In the genomic region with DNA sequence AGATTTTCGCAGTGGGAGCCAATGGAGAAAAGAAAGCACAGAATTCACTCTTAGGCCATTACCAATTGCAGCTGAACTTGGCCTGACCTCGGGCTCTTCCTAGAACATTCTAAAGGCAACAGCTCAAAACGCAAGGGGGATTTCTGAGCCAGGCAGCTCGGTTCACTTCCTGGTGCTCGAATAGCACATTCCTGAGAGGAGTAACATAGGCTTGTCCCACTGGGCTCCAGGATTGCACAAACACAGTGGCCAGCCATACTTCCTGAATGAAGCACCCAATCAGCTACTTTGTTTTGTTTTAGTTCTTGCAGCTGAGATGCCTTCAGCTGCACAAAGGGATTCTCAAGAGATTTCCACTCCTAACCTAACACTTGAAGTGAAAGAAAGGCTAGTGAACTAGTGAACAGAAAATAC, we compare ENCODE assay signal across 8 mouse cellular contexts. TPM values are rescaled to one million over a fixed set of nuclear protein-coding genes. Genes with fewer than 3 reads are reported as not detected.
DNase-seq lines count a peak whose midpoint lies in the region; ATAC-seq and TF ChIP-seq lines count a peak whose summit lies in the region.

No protein-coding gene starts in this region.

- no peaks in the 10 kb centered on the region for H3K27me3 ChIP-seq in forebrain, embryonic 12.5 days
- H3K27me3 ChIP-seq in forebrain, postnatal 0 days (ENCODE audit: insufficient read depth, low read length) = no peaks in the 10 kb centered on the region
- no peaks in the 10 kb centered on the region for H3K27me3 ChIP-seq in embryonic facial prominence, embryonic 11.5 days (ENCODE audit: control insufficient read depth, insufficient read depth, low read length)
- no peaks in the 10 kb centered on the region for H3K27me3 ChIP-seq in limb, embryonic 11.5 days (ENCODE audit: control insufficient read depth, insufficient read depth, low read length)
- no peaks in the 10 kb centered on the region for H3K27me3 ChIP-seq in neural tube, embryonic 13.5 days

- no peak for TF ChIP-seq CTCF in forebrain, postnatal 0 days (IDR thresholded peaks at IDR 0.05; ENCODE audit: low read depth)

- H3K36me3 ChIP-seq in forebrain, embryonic 12.5 days (replicated peaks) = no peaks in the 10 kb centered on the region
- no peaks in the 10 kb centered on the region for H3K36me3 ChIP-seq in forebrain, postnatal 0 days (ENCODE audit: insufficient read depth)
- H3K36me3 ChIP-seq in embryonic facial prominence, embryonic 11.5 days (replicated peaks; ENCODE audit: control insufficient read depth, insufficient read depth, low read depth, low read length) = no peaks in the 10 kb centered on the region
- no peaks in the 10 kb centered on the region for H3K36me3 ChIP-seq in limb, embryonic 11.5 days (ENCODE audit: control insufficient read depth, insufficient read depth, low read length)
- no peaks in the 10 kb centered on the region for H3K36me3 ChIP-seq in neural tube, embryonic 13.5 days

- DNase-seq in forebrain, postnatal 0 days = no peak
- peak; percentile 79 for DNase-seq in embryonic facial prominence, embryonic 11.5 days (ENCODE audit: low spot score)
- peak; percentile 81 to 85 for DNase-seq in heart, postnatal 10 days
- DNase-seq in limb, embryonic 11.5 days (ENCODE audit: low spot score) = peak; percentile 37
- DNase-seq in frontal cortex, postnatal 14 days (ENCODE audit: low spot score in 2 of 2) = no peak
- no peak for DNase-seq in layer of hippocampus, adult 9-10 months (ENCODE audit: low spot score)

- WGBS in forebrain, embryonic 12.5 days = 74% methylated on average over 5 of the region's 5 CpGs
- WGBS in forebrain, postnatal 0 days = 59% methylated on average over 5 of the region's 5 CpGs
- WGBS in embryonic facial prominence, embryonic 11.5 days = 23% methylated on average over 5 of the region's 5 CpGs
- WGBS in limb, embryonic 11.5 days = 50% methylated on average over 5 of the region's 5 CpGs
- WGBS in neural tube, embryonic 13.5 days = 52% methylated on average over 5 of the region's 5 CpGs

- peak overlapping the region; percentile 26; the same call in 1 of the 2 replicates for H3K27ac ChIP-seq in forebrain, embryonic 12.5 days
- no peak overlapping the region for H3K27ac ChIP-seq in forebrain, postnatal 0 days (ENCODE audit: low read depth, low read length)
- peak overlapping the region; percentile 65 for H3K27ac ChIP-seq in embryonic facial prominence, embryonic 11.5 days (replicated peaks; ENCODE audit: low read depth, low read length)
- 0 out of 2 replicates have a peak overlapping the region, but pooled peaks have one; percentile 12 for H3K27ac ChIP-seq in limb, embryonic 11.5 days (replicated peaks; ENCODE audit: low read depth, low read length)
- peak overlapping the region; percentile 54 for H3K27ac ChIP-seq in neural tube, embryonic 13.5 days (replicated peaks)

- H3K4me2 ChIP-seq in forebrain, embryonic 12.5 days = no peak overlapping the region
- H3K4me2 ChIP-seq in forebrain, postnatal 0 days (ENCODE audit: low read depth) = no peak overlapping the region
- no peak overlapping the region for H3K4me2 ChIP-seq in embryonic facial prominence, embryonic 11.5 days (ENCODE audit: low read depth, low read length)
- H3K4me2 ChIP-seq in limb, embryonic 11.5 days (ENCODE audit: low read depth, severe bottlenecking) = no peak overlapping the region
- no peak overlapping the region; the same call in 1 of the 2 replicates for H3K4me2 ChIP-seq in neural tube, embryonic 13.5 days

- H3K4me1 ChIP-seq in forebrain, embryonic 12.5 days = peaks cover 24% of the 10 kb centered on the region
- peaks cover 2% of the 10 kb centered on the region; the same call in 1 of the 2 replicates for H3K4me1 ChIP-seq in forebrain, postnatal 0 days (ENCODE audit: insufficient read depth)
- H3K4me1 ChIP-seq in embryonic facial prominence, embryonic 11.5 days (ENCODE audit: control insufficient read depth, insufficient read depth, low read length) = peaks cover 3% of the 10 kb centered on the region
- H3K4me1 ChIP-seq in limb, embryonic 11.5 days (ENCODE audit: control insufficient read depth, insufficient read depth, low read length) = peaks cover 21% of the 10 kb centered on the region
- H3K4me1 ChIP-seq in neural tube, embryonic 13.5 days (replicated peaks) = peaks cover 54% of the 10 kb centered on the region

- intact Hi-C loops in heart, postnatal 10 days (cut with DNase I) = loop anchor here (5.0 kb wide), 1 partner anchor 39 kb away; a partner anchor contains a TSS

- H3K9me3 ChIP-seq in forebrain, embryonic 12.5 days = no peaks in the 10 kb centered on the region
- H3K9me3 ChIP-seq in forebrain, postnatal 0 days (ENCODE audit: low read length) = no peaks in the 10 kb centered on the region
- no peaks in the 10 kb centered on the region for H3K9me3 ChIP-seq in embryonic facial prominence, embryonic 11.5 days (replicated peaks; ENCODE audit: control insufficient read depth, low read length)
- no peaks in the 10 kb centered on the region for H3K9me3 ChIP-seq in limb, embryonic 11.5 days (ENCODE audit: control insufficient read depth, low read length)
- no peaks in the 10 kb centered on the region for H3K9me3 ChIP-seq in neural tube, embryonic 13.5 days

- H3K4me3 ChIP-seq in forebrain, embryonic 12.5 days (replicated peaks) = no peak overlapping the region
- no peak overlapping the region for H3K4me3 ChIP-seq in forebrain, postnatal 0 days (ENCODE audit: low read depth, low read length)
- no peak overlapping the region for H3K4me3 ChIP-seq in embryonic facial prominence, embryonic 11.5 days (ENCODE audit: low read depth, low read length)
- no peak overlapping the region for H3K4me3 ChIP-seq in limb, embryonic 11.5 days (ENCODE audit: low read depth, low read length)
- no peak overlapping the region for H3K4me3 ChIP-seq in neural tube, embryonic 13.5 days

- no peak overlapping the region for H3K9ac ChIP-seq in forebrain, embryonic 12.5 days
- H3K9ac ChIP-seq in forebrain, postnatal 0 days = no peak overlapping the region
- H3K9ac ChIP-seq in embryonic facial prominence, embryonic 11.5 days (replicated peaks; ENCODE audit: low read length) = no peak overlapping the region
- no peak overlapping the region for H3K9ac ChIP-seq in limb, embryonic 11.5 days (ENCODE audit: low read length)
- no peak overlapping the region for H3K9ac ChIP-seq in neural tube, embryonic 13.5 days

- ATAC-seq in forebrain, embryonic 12.5 days (ENCODE audit: low FRiP score) = no peak
- no peak; the same call in 1 of the 2 replicates for ATAC-seq in forebrain, postnatal 0 days
- 0 out of 2 replicates have a peak, but pooled peaks have one; percentile 35 for ATAC-seq in embryonic facial prominence, embryonic 11.5 days (replicated peaks; ENCODE audit: insufficient number of reproducible peaks, low FRiP score, low TSS enrichment, low read depth)
- no peak for ATAC-seq in limb, embryonic 11.5 days (ENCODE audit: insufficient number of reproducible peaks, low FRiP score, low TSS enrichment, low read depth)
- ATAC-seq in neural tube, embryonic 13.5 days (ENCODE audit: low read depth) = no peak

RNA-seq across cellular contexts. Expression of a gene that starts 40.1 kb away (rescaled TPM):
- polyA plus RNA-seq in forebrain, embryonic 12.5 days (2016; fragmentation: Nextera tagmentation; extraction: Ambion mirVana) = 166 and 171 TPM in 2 replicates
- 368 and 493 TPM in 2 replicates for total RNA-seq in forebrain, postnatal 0 days (2014; rRNA removed)
- 289 and 433 TPM in 2 replicates for polyA plus RNA-seq in forebrain, postnatal 0 days (2015; fragmentation: Nextera tagmentation; extraction: Ambion mirVana)
- polyA plus RNA-seq in embryonic facial prominence, embryonic 11.5 days (2014; fragmentation: Nextera tagmentation; extraction: Ambion mirVana) = 146 and 157 TPM in 2 replicates
- total RNA-seq in heart, postnatal 10 days (2021) = 100 to 1,000 TPM; 231 to 247 TPM
- 93.6 and 98.4 TPM in 2 replicates for polyA plus RNA-seq in limb, embryonic 11.5 days (2014; fragmentation: Nextera tagmentation; extraction: Ambion mirVana)
- polyA plus RNA-seq in neural tube, embryonic 13.5 days (2015; fragmentation: Nextera tagmentation; extraction: Ambion mirVana) = 388 and 419 TPM in 2 replicates

Comparison
In these comparisons a context has a peak if more than half of its experiments do, and no peak if none do; other contexts are left out.
1. DNase-seq: peak in embryonic facial prominence, embryonic 11.5 days (single experiment), heart, postnatal 10 days (2 of 2) and limb, embryonic 11.5 days (single experiment); none in forebrain, postnatal 0 days (single experiment), frontal cortex, postnatal 14 days (0 of 2) and layer of hippocampus, adult 9-10 months (single experiment).